Mouse (Mus musculus) megakaryocyte, embryonic 14.5 days (primary cell): ENCODE data around the gene Lrrc46. TPM values are rescaled to one million over a fixed set of nuclear protein-coding genes. Genes with fewer than 3 reads are reported as not detected.
A peak's percentile ranks its signal among the peaks of the same experiment; 100 is the strongest.

Source experiments
- H3K27me3 ChIP-seq: replicated peaks from 2 replicates; pipeline ENCODE3; 2012; ENCODE audit warnings: inconsistent platforms
- H3K36me3 ChIP-seq: replicated peaks from 2 replicates; pipeline ENCODE3; 2012; ENCODE audit warnings: low read length, inconsistent platforms, mixed read lengths
- H3K4me1 ChIP-seq: 2 replicates; pipeline ENCODE4 v1.6.1; 2012; ENCODE audit warnings: inconsistent platforms
- H3K4me3 ChIP-seq: replicated peaks from 2 replicates; pipeline ENCODE3; 2012; ENCODE audit warnings: moderate library complexity, mild to moderate bottlenecking, inconsistent platforms
- H3K9me3 ChIP-seq: 2 replicates; pipeline ENCODE4 v1.6.1; 2012; ENCODE audit warnings: inconsistent platforms
- FLI1 ChIP-seq: IDR thresholded peaks from 2 replicates; pipeline ENCODE4 v1.6.1; 2012; ENCODE audit warnings: low read length, inconsistent platforms, mixed read lengths
- GATA1 ChIP-seq: IDR thresholded peaks from 3 replicates; pipeline ENCODE4 v1.6.1; 2012; ENCODE audit warnings: mixed read lengths, low read length, inconsistent platforms, borderline replicate concordance
- polyA plus RNA-seq: library from polyadenylated mRNA; stranded (reverse); fragments of >175 nt; gene quantifications from 2 replicates; pipeline ENCODE4 v1.2.3, GENCODE M21; 2012; ENCODE audit warnings: low replicate concordance; ENCODE audit not compliant: insufficient read depth

The Lrrc46 gene
- polyA plus RNA-seq, 1 experiment = not detected

GRCm38 (mm10) chr11:97031977-97032376 lies 9.2 kb downstream of the Lrrc46 start:
- Histone ChIP-seq H3K9me3 (no peaks in the 10 kb centered on the region), H3K4me1 (peaks cover 30% of the 10 kb centered on the region), H3K36me3 (peaks cover 16% of the 10 kb centered on the region), H3K27me3 (peaks cover 22% of the 10 kb centered on the region), H3K4me3 (no peak overlapping the region)
- TF ChIP-seq FLI1 (no peak), GATA1 (no peak)

GRCm38 (mm10) chr11:97030426-97030825 lies 10.8 kb downstream of the Lrrc46 start:
- no peaks in the 10 kb centered on the region for H3K9me3 ChIP-seq
- TF ChIP-seq FLI1 (no peak), GATA1 (no peak)
- H3K36me3 ChIP-seq = peaks cover 16% of the 10 kb centered on the region
- H3K27me3 ChIP-seq = peaks cover 12% of the 10 kb centered on the region
- H3K4me1 ChIP-seq = peaks cover 33% of the 10 kb centered on the region
- H3K4me3 ChIP-seq = peak overlapping the region; percentile 94

GRCm38 (mm10) chr11:97029686-97030417 lies 11.4 kb downstream of the Lrrc46 start, which contains the start of gene Scrn2:
Gene Scrn2, plus strand, starts transcription at chr11:97029938.
- Histone ChIP-seq H3K27me3 (peaks cover 11% of the 10 kb centered on the region), H3K36me3 (peaks cover 16% of the 10 kb centered on the region), H3K4me3 (peak within 1 kb of the TSS; percentile 94), H3K4me1 (peaks cover 38% of the 10 kb centered on the region), H3K9me3 (no peaks in the 10 kb centered on the region)
- TF ChIP-seq GATA1 (no peak; the same call in 2 of the 3 replicates), FLI1 (no peak)

GRCm38 (mm10) chr11:97025721-97026344 lies 15.4 kb downstream of the Lrrc46 start:
- H3K9me3 ChIP-seq = no peaks in the 10 kb centered on the region
- peaks cover 45% of the 10 kb centered on the region for H3K4me1 ChIP-seq
- peaks cover 44% of the 10 kb centered on the region for H3K27me3 ChIP-seq
- H3K36me3 ChIP-seq = no peaks in the 10 kb centered on the region
- peak overlapping the region; percentile 90 for H3K4me3 ChIP-seq
- TF ChIP-seq GATA1 = no peak
- no peak for TF ChIP-seq FLI1

GRCm38 (mm10) chr11:97024977-97025376 lies 16.2 kb downstream of the Lrrc46 start:
- no peaks in the 10 kb centered on the region for H3K36me3 ChIP-seq
- peak overlapping the region; percentile 90 for H3K4me3 ChIP-seq
- no peaks in the 10 kb centered on the region for H3K9me3 ChIP-seq
- peaks cover 40% of the 10 kb centered on the region for H3K4me1 ChIP-seq
- peaks cover 53% of the 10 kb centered on the region for H3K27me3 ChIP-seq
- no peak for TF ChIP-seq FLI1
- TF ChIP-seq GATA1 = no peak

- Histone ChIP-seq H3K36me3 (no peaks in the 10 kb centered on the region), H3K4me1 (peaks cover 62% of the 10 kb centered on the region), H3K27me3 (peaks cover 78% of the 10 kb centered on the region), H3K4me3 (peak overlapping the region; percentile 95), H3K9me3 (no peaks in the 10 kb centered on the region)
- TF ChIP-seq GATA1 = no peak
- TF ChIP-seq FLI1 = no peak
These were observed 19.2 kb downstream of the Lrrc46 start for GRCm38 (mm10) chr11:97021873-97022484.

- peak overlapping the region; percentile 95 for H3K4me3 ChIP-seq
- peaks cover 85% of the 10 kb centered on the region for H3K27me3 ChIP-seq
- no peaks in the 10 kb centered on the region for H3K9me3 ChIP-seq
- TF ChIP-seq FLI1 (no peak), GATA1 (no peak)
- no peaks in the 10 kb centered on the region for H3K36me3 ChIP-seq
- H3K4me1 ChIP-seq = peaks cover 61% of the 10 kb centered on the region
These were observed 20.0 kb downstream of the Lrrc46 start for GRCm38 (mm10) chr11:97021121-97021765.

- no peaks in the 10 kb centered on the region for H3K36me3 ChIP-seq
- peaks cover 50% of the 10 kb centered on the region for H3K4me1 ChIP-seq
- TF ChIP-seq GATA1 = no peak
- no peaks in the 10 kb centered on the region for H3K9me3 ChIP-seq
- H3K27me3 ChIP-seq = peaks cover 91% of the 10 kb centered on the region
- H3K4me3 ChIP-seq = peak overlapping the region; percentile 85
These were observed 21.9 kb downstream of the Lrrc46 start for GRCm38 (mm10) chr11:97019345-97019708.

GRCm38 (mm10) chr11:97018583-97019344 lies 22.4 kb downstream of the Lrrc46 start:
- Histone ChIP-seq H3K4me3 (peak overlapping the region; percentile 85), H3K27me3 (peaks cover 91% of the 10 kb centered on the region), H3K36me3 (no peaks in the 10 kb centered on the region), H3K4me1 (peaks cover 50% of the 10 kb centered on the region), H3K9me3 (no peaks in the 10 kb centered on the region)
- TF ChIP-seq FLI1 (no peak), GATA1 (no peak)
